9 mouse cellular contexts compared by ENCODE assay signal in genomic region chr6:50978571-50978970, GRCm38 (mm10).
DNase-seq lines count a peak whose midpoint lies in the region; ATAC-seq lines count a peak whose summit lies in the region.
"Had no signal": no experiment of that assay in that cellular context is flagged by ENCODE, and none has a peak within 500 bp of the region (broad histone marks: within the 10 kb centered on the region; RNA-seq: fewer than 3 reads in every experiment).

No protein-coding gene starts in this region.

- no peak for ATAC-seq in hindbrain, embryonic 13.5 days (ENCODE audit: low FRiP score)
- no peak for ATAC-seq in hindbrain, embryonic 12.5 days (ENCODE audit: low FRiP score)
- ATAC-seq in kidney, embryonic 14.5 days (ENCODE audit: low FRiP score, low TSS enrichment), result no peak

- WGBS in hindbrain, embryonic 13.5 days, result 47% methylated on average over 3 of the region's 3 CpGs
- 54% methylated on average over 3 of the region's 3 CpGs for WGBS in hindbrain, embryonic 12.5 days
- WGBS in kidney, embryonic 14.5 days, result 13% methylated on average over 3 of the region's 3 CpGs

- H3K4me3 ChIP-seq in hindbrain, embryonic 13.5 days, result no peak overlapping the region
- no peak overlapping the region for H3K4me3 ChIP-seq in hindbrain, embryonic 12.5 days
- no peak overlapping the region for H3K4me3 ChIP-seq in kidney, embryonic 14.5 days (ENCODE audit: low read length)

- H3K4me1 ChIP-seq in hindbrain, embryonic 13.5 days (replicated peaks), result peaks cover 28% of the 10 kb centered on the region
- peaks cover 26% of the 10 kb centered on the region for H3K4me1 ChIP-seq in hindbrain, embryonic 12.5 days
- H3K4me1 ChIP-seq in kidney, embryonic 14.5 days (ENCODE audit: control insufficient read depth, insufficient read depth, low read length), result peaks cover 66% of the 10 kb centered on the region

- DNase-seq in heart, adult 8-10 months (ENCODE audit: low spot score), result peak; percentile 78
- DNase-seq in skeletal muscle tissue, adult 2 months (ENCODE audit: low read depth, low spot score), result peak; percentile 54
- DNase-seq in urinary bladder, postnatal 10 days (ENCODE audit: low spot score), result no peak
- no peak for DNase-seq in left cerebral cortex, adult 9 months (ENCODE audit: low spot score in 2 of 2)
- no peak for DNase-seq in thymus, adult 18-20 months
- DNase-seq: cerebellum, adult 11 months had no signal

- H3K27ac ChIP-seq in hindbrain, embryonic 13.5 days, result 0 out of 2 replicates have a peak overlapping the region, but pooled peaks have one; percentile 8
- no peak overlapping the region for H3K27ac ChIP-seq in hindbrain, embryonic 12.5 days
- peak overlapping the region; percentile 51 for H3K27ac ChIP-seq in kidney, embryonic 14.5 days (ENCODE audit: low read depth, low read length)

- no peak overlapping the region for H3K9ac ChIP-seq in hindbrain, embryonic 13.5 days
- no peak overlapping the region for H3K9ac ChIP-seq in hindbrain, embryonic 12.5 days
- H3K9ac ChIP-seq in kidney, embryonic 14.5 days (ENCODE audit: low read depth, low read length), result no peak overlapping the region

- no peaks in the 10 kb centered on the region for H3K9me3 ChIP-seq in hindbrain, embryonic 13.5 days
- H3K9me3 ChIP-seq in hindbrain, embryonic 12.5 days (replicated peaks), result no peaks in the 10 kb centered on the region
- H3K9me3 ChIP-seq in kidney, embryonic 14.5 days (ENCODE audit: control insufficient read depth, low read length), result no peaks in the 10 kb centered on the region

- H3K27me3 ChIP-seq in hindbrain, embryonic 13.5 days, result no peaks in the 10 kb centered on the region
- no peaks in the 10 kb centered on the region for H3K27me3 ChIP-seq in hindbrain, embryonic 12.5 days
- no peaks in the 10 kb centered on the region for H3K27me3 ChIP-seq in kidney, embryonic 14.5 days (ENCODE audit: control insufficient read depth, insufficient read depth, low read length)

- no peak overlapping the region for H3K4me2 ChIP-seq in hindbrain, embryonic 13.5 days
- H3K4me2 ChIP-seq in hindbrain, embryonic 12.5 days (replicated peaks), result no peak overlapping the region
- no peak overlapping the region for H3K4me2 ChIP-seq in kidney, embryonic 14.5 days (replicated peaks; ENCODE audit: low read depth, low read length)

- H3K36me3 ChIP-seq in hindbrain, embryonic 13.5 days, result no peaks in the 10 kb centered on the region
- no peaks in the 10 kb centered on the region for H3K36me3 ChIP-seq in hindbrain, embryonic 12.5 days
- H3K36me3 ChIP-seq in kidney, embryonic 14.5 days (ENCODE audit: control insufficient read depth, insufficient read depth, low read length), result no peaks in the 10 kb centered on the region

Comparison
In these comparisons a context has a peak if more than half of its experiments do, and no peak if none do; other contexts are left out.
1. DNase-seq: peak in heart, adult 8-10 months (single experiment) and skeletal muscle tissue, adult 2 months (single experiment); none in urinary bladder, postnatal 10 days (single experiment), left cerebral cortex, adult 9 months (0 of 2) and thymus, adult 18-20 months (0 of 2).